Mouse (Mus musculus) CH12.LX (cell line): ENCODE data around the gene Srp9.
A peak's percentile ranks its signal among the peaks of the same experiment; 100 is the strongest.

ENCODE experiments used
- CHD2 ChIP-seq: IDR thresholded peaks from 2 replicates; pipeline ENCODE4 v1.6.1; 2011; ENCODE audit warnings: low read length, improper control_type of control experiment
- CTCF ChIP-seq, 2 experiments: IDR thresholded peaks in 1 of 2; conservative IDR thresholded peaks in 1 of 2; 2 replicates each; pipeline ENCODE4 v1.5.1; 2011 to 2012; ENCODE audit warnings: low read depth in 2 of 2, low read length in 2 of 2, improper control_type of control experiment in 1 of 2, inconsistent platforms in 1 of 2, mild to moderate bottlenecking in 1 of 2, moderate library complexity in 1 of 2
- ELF1 ChIP-seq: IDR thresholded peaks from 2 replicates; pipeline ENCODE4 v1.6.1; 2014; ENCODE audit warnings: low read depth, mild to moderate bottlenecking, inconsistent platforms, low read length, improper control_type of control experiment
- KAT2A ChIP-seq: IDR thresholded peaks from 2 replicates; pipeline ENCODE4 v1.6.1; 2012; ENCODE audit warnings: low read length, improper control_type of control experiment, inconsistent platforms; ENCODE audit not compliant: insufficient replicate concordance
- MYC ChIP-seq: IDR thresholded peaks from 2 replicates; pipeline ENCODE4 v1.6.1; 2011; ENCODE audit warnings: low read depth, mild to moderate bottlenecking, improper control_type of control experiment, low read length
- POLR2A ChIP-seq: IDR thresholded peaks from 2 replicates; pipeline ENCODE4 v1.6.1; 2011; ENCODE audit warnings: low read depth, mild to moderate bottlenecking, improper control_type of control experiment, low read length
- POLR2AphosphoS2 ChIP-seq: IDR thresholded peaks from 2 replicates; pipeline ENCODE4 v1.6.1; 2011; ENCODE audit warnings: low read depth, low read length, improper control_type of control experiment
- RCOR1 ChIP-seq: conservative IDR thresholded peaks from 2 replicates; pipeline ENCODE4 v1.6.1; 2012; ENCODE audit warnings: low read depth, mild to moderate bottlenecking, inconsistent platforms, low read length, improper control_type of control experiment
- SMC3 ChIP-seq: IDR thresholded peaks from 2 replicates; pipeline ENCODE4 v1.6.1; 2011; ENCODE audit warnings: low read depth, low read length, improper control_type of control experiment
- USF1 ChIP-seq: IDR thresholded peaks from 2 replicates; pipeline ENCODE4 v1.6.1; 2014; ENCODE audit warnings: low read depth, mild to moderate bottlenecking, inconsistent platforms, low read length, improper control_type of control experiment
- ZKSCAN1 ChIP-seq: IDR thresholded peaks from 2 replicates; pipeline ENCODE4 v1.6.1; 2012; ENCODE audit warnings: low read depth, inconsistent platforms, low read length, improper control_type of control experiment, borderline replicate concordance

DNA sequence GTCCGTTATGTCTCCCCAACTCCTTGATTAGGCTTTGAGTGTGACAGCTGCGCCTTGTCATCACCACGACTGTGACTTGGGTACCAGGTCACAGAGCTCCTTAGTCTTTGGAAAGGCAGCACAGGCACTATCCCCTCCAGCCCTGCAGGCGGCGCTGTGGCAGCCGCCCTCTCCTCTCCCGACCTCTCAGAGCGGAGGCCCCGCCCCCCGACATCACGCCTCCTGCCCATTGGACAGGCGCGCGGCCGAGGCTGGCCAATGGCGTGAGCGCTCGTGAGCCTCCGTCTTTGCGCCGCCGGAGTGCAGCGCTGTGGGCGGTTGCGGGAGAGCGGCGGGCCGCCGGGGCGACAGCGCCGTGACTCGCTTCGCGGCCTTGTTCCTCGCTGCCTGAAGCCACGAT, at the start of gene Srp9:
- TF ChIP-seq POLR2A (peak; percentile 78), RCOR1 (no peak), ELF1 (no peak), CTCF (conservative IDR thresholded peaks at IDR 0.05 in 1 of 2, IDR thresholded peaks at IDR 0.05 in 1 of 2; ENCODE audit: low read depth in 2 of 2, low read length in 2 of 2) (peak; percentile 92), MYC (0 out of 2 replicates have a peak, but pooled peaks have one; percentile 19), CHD2 (no peak; the same call in 1 of the 2 replicates), SMC3 (peak; percentile 58), USF1 (no peak), POLR2AphosphoS2 (no peak), ZKSCAN1 (no peak), KAT2A (no peak)
